Mouse (Mus musculus) C2C12 (cell line): ENCODE data around the gene Prune1.

Experiments used
- CTCF ChIP-seq: IDR thresholded peaks from one replicate; pipeline ENCODE4 v1.5.1; 2011; ENCODE audit not compliant: control insufficient read depth, insufficient read depth, insufficient read length
- MAX ChIP-seq: IDR thresholded peaks from one replicate; pipeline ENCODE4 v1.6.1; 2011; ENCODE audit warnings: mild to moderate bottlenecking, control low read depth

DNA sequence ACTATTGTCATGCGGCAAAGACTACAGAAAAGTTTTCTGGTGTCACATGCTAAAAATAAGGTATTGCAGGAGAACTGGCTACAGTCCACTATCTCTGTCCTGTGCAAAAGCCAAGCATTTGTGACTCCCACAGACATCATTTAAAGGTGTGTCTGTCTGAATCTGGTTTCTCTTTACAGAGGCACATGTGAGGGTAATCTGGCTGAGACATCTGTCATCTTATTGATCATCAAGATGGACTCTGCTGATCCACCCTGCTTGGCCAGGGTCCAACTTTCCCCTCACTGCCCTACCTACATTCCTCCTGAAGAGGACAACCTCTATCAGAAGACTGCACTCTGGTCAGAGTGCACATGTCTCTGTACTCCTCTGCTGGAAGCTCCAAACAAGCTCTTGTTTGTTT lies 4.7 kb downstream of the Prune1 start:
- TF ChIP-seq CTCF (no peak), MAX (no peak)
